Mouse (Mus musculus): ENCODE measurements around the gene Chd1l. TPM values are rescaled to one million over a fixed set of nuclear protein-coding genes. Genes with fewer than 3 reads are reported as not detected.

Chd1l gene
- 10 to 100 TPM in 2 of 4 experiments, 1 to 10 TPM in 2; 9.7 to 12.6 (median 10.4) TPM for total RNA-seq (2022)

GRCm38 (mm10) chr3:97609845-97610410, at the start of gene Chd1l:
Gene Chd1l, minus strand, starts transcription at chr3:97610203.
- DNase-seq (ENCODE audit: low spot score), result peak; percentile 91

DNA sequence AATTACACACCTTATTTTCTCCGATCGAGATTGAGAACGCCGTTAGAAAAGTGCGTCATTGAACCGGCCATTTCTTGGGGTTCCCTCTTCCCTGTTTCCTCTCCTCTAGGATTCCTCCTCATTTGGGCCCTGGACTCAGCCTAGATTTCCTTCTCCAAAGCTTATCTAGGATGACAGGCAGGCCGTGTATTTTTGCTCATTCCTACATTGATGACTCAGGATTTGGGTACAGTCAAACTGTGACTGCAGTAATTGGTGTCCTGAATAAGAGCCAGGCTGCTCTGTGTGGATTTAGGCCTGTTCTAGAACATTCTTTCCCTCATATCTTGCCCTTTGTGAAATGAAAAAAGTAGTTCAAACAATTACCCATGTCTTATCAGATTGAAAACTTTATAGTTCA, 49.7 kb upstream of the Chd1l start:
- DNase-seq (ENCODE audit: low spot score), result no peak

DNA sequence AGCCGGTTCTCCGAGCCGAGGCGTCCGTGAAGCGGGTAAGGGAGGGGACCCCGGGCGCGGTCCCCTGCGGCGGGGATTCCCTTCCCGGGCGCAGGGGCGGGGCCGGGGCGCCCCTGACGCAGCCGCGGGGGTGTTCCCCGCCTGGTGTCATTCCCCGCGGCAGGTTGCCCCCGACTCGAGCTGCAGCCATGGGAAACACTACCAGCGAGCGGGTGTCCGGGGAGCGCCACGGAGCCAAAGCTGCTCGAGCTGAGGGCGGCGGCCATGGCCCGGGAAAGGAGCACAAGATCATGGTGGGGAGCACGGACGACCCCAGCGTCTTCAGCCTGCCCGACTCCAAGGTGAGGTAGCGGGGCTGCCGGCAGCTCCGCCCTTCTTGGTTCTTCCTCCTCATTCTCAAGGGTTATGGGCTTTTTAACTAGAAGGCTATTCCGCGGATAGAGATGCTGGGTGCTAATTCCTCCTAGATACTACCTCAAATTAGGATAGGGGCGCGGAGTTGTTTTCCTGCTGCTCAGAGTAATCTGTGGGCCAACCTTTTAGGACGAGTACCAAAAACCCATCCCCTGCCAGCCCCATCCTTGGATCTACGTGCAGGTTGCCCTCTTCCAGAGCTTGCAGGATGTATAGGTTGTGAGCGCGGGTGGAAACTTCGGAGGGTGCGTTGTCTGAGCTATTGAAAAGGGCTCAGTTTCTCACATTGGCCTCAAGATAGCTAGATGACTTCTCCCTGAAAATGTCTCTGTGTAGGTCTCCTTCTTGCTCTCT, 48.6 kb upstream of the Chd1l start:
- DNase-seq (ENCODE audit: low spot score), result no peak

- DNase-seq (ENCODE audit: low spot score), result peak; percentile 98
These were observed 47.8 kb upstream of the Chd1l start, which contains the start of gene Prkab2 for GRCm38 (mm10) chr3:97657655-97658411. Gene Prkab2, plus strand, starts transcription at chr3:97658193.

- no peak for DNase-seq (ENCODE audit: low spot score)
These were observed 44.9 kb upstream of the Chd1l start for GRCm38 (mm10) chr3:97654901-97655300.

- no peak for DNase-seq (ENCODE audit: low spot score)
These were observed 43.8 kb upstream of the Chd1l start for GRCm38 (mm10) chr3:97653781-97654180.

GRCm38 (mm10) chr3:97651604-97652003, 41.6 kb upstream of the Chd1l start:
- DNase-seq (ENCODE audit: low spot score), result no peak

GRCm38 (mm10) chr3:97649469-97649868, 39.5 kb upstream of the Chd1l start:
- DNase-seq (ENCODE audit: low spot score), result no peak

DNA sequence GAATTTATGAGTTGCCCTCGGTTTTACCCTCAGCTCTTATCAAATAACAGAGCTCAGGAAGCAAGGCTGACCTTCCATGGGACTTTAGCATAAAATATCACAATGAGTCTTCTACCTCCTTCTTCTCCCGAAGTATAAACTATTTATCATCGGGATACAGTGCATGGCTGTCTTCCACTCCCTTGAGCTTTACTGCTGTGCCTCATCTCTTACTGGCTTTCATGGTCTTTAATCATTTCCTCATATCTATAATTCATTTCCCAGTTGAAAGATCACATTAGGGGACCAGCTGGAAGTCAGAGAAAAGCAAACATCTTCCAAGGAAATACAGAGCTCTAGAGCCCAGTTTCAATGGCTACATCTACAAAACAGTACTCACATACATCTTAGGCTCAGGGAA, 39.0 kb upstream of the Chd1l start:
- no peak for DNase-seq (ENCODE audit: low spot score)

GRCm38 (mm10) chr3:97648518-97648917, 38.5 kb upstream of the Chd1l start:
- DNase-seq (ENCODE audit: low spot score), result peak; percentile 58

- DNase-seq (ENCODE audit: low spot score), result no peak
These were observed 32.0 kb upstream of the Chd1l start for GRCm38 (mm10) chr3:97642001-97642400.

DNA sequence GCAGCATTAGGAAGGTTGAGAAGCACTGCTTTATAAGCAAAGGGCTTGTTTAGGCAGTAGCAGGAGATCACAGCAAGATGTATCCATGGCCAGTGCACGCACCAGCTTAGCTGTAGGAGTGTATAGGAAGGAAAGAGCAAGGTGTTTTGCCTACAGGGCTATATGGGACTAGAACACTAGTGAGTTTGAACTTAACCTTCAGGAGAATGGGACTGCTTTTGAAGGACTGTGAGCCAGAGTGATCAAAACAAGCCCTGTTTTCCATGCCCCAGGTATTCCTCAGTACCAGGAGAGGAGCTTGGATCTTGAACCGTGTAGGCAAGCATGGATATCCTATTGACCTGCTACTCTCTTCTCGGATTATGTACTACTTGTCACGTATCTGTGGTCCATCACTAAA, 31.4 kb upstream of the Chd1l start:
- no peak for DNase-seq (ENCODE audit: low spot score)

- DNase-seq (ENCODE audit: low spot score), result peak; percentile 41
These were observed 24.3 kb upstream of the Chd1l start for GRCm38 (mm10) chr3:97634288-97634761.

- DNase-seq (ENCODE audit: low spot score), result no peak
These were observed 23.5 kb upstream of the Chd1l start for GRCm38 (mm10) chr3:97633456-97633855.

DNA sequence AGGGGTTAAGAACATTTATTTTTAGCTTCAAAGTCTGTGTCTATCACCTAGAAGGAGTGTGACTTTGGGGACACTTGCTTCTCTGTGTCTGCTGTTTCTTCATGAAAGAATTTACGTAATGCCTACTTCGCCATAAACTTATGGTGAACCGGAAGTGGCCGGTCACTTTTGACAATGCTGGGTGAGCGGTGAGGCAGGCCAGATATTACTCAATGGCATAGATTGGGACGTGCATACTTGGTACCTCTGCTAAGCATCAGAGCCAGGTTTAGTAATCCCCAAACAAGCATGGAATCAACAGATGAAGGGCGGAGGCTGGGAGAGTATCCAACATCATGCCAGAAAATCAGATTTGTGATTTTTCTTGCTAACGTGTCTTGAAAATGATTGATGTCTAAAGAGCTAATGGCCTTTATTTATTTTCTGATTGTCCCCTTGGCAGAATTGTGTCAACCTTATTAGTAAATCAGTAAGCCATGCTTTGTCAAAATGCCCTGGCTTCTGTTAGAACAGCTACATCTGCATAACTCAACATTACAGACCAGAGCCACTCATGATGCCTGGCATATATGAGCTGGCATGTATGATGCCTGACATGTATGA, 21.4 kb upstream of the Chd1l start:
- DNase-seq (ENCODE audit: low spot score), result no peak

- DNase-seq (ENCODE audit: low spot score), result no peak
These were observed 20.7 kb upstream of the Chd1l start for GRCm38 (mm10) chr3:97630746-97631145.

GRCm38 (mm10) chr3:97629941-97630340, 19.9 kb upstream of the Chd1l start:
- no peak for DNase-seq (ENCODE audit: low spot score)

DNA sequence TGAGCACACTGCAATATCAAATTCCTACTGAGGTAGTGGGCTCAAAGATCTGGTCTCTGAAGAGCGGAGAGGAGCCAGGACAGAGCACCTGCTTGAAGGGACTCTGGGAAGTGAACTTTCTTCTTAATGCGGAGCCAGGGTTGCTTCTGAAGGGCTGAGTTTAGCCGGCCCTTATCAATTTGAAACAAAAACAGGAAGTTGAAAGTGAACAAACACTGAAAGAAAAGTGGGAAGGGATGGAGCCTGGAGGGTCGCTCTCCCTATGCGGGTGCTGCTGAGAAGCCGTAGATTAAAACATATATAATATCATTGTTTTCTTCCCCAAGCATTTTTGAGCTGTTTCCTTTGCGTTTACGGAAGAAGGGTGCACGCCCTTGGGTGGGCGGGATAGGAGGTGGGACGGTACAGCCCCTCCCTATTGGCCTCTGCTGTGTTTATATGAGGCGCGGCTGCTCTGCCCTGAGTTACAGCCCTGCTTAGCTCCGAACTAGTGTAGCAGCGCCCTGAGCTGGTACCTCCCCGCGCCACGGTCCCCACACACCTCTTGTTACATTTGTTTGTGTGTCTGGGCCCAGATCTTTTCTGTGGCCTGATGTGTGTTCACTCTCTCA, 18.5 kb upstream of the Chd1l start, which contains the start of gene Fmo5:
Fmo5 (plus strand) TSS at position 414 of the 611 bp plus-strand sequence.
- peak; percentile 81 for DNase-seq (ENCODE audit: low spot score)

GRCm38 (mm10) chr3:97627893-97628292, 17.9 kb upstream of the Chd1l start:
- DNase-seq (ENCODE audit: low spot score), result no peak

DNA sequence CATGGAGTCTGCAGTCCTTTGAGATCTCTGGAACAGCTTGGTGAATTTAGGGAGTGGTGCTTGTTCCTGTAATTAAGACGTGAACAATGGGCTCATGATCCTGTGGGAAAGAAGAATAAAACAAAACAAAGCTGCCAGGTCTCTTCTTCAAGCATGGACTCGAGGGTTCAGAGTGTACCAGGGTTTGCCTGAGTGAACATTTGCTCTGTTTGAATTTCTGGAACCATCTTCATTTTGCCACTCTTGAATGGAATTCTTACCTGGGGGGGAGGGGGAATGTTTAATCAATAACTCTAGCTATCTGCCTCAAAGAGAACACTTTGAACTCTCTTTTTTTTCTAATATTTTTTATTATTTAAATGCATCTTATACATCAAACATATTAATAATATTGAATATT, 14.6 kb upstream of the Chd1l start:
- DNase-seq (ENCODE audit: low spot score), result no peak

DNA sequence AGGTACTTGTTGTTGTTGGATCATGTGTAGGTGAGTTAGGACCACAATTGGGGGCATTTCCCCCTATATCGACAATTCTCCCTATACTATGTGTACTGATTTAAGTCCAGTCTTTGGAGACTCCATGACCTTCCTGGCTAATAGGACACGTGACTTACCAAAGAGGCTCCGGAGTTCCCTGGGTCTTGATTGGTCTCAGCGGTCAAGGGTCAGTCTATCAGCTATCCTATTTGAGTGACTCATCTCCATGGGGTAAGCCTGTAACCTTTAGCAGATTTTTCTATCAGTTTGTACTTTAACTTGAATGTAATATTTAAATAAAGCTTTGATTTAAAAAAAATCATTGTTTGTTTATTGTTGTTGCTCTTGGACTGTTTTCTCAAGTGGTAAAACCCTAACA, 10.7 kb upstream of the Chd1l start:
- no peak for DNase-seq (ENCODE audit: low spot score)
